Mouse (Mus musculus) hematopoietic stem cell, adult 5-6 weeks (primary cell): ENCODE data around the gene Ahsa1. TPM values are rescaled to one million over a fixed set of nuclear protein-coding genes. Genes with fewer than 3 reads are reported as not detected.
"Not testable (repeated sequence)": the region's sequence is repeated elsewhere in the genome, so short reads cannot be mapped to it uniquely, and the experiment has no call there.

Source experiments
- ATAC-seq, 2 experiments: fragments of 125-278 bp in 1 of 2; replicated peaks in 1 of 2; 2 replicates each; pipeline ENCODE4 v1.8.0; 2016 to 2017; ENCODE audit warnings: inconsistent platforms in 2 of 2, mild to moderate bottlenecking in 2 of 2, moderate number of reproducible peaks in 2 of 2, low read depth in 1 of 2, moderate TSS enrichment in 1 of 2; ENCODE audit not compliant: low FRiP score in 2 of 2, poor library complexity in 2 of 2, severe bottlenecking in 2 of 2, insufficient read depth in 1 of 2, low TSS enrichment in 1 of 2
- total RNA-seq: library from RNA; stranded (forward); fragments of 172-1452, 232-1000 nt; gene quantifications from 2 replicates; pipeline ENCODE4 v1.2.3, GENCODE M21; 2017

Ahsa1 gene
- total RNA-seq, 1 experiment from 2014 or later, result 244 TPM

- not testable (repeated sequence) for ATAC-seq
These were observed 11.0 kb downstream of the Ahsa1 start for GRCm38 (mm10) chr12:87277251-87277650.

- peak; percentile 23 to 47; a peak in 1 of 4 replicates for ATAC-seq
These were observed 11.9 kb downstream of the Ahsa1 start for GRCm38 (mm10) chr12:87278118-87278730.

- no peak for ATAC-seq
These were observed 13.1 kb downstream of the Ahsa1 start for GRCm38 (mm10) chr12:87279350-87279749.

- ATAC-seq, result no peak
These were observed 13.6 kb downstream of the Ahsa1 start for GRCm38 (mm10) chr12:87279879-87280278.

- ATAC-seq, result no peak
These were observed 15.5 kb downstream of the Ahsa1 start for GRCm38 (mm10) chr12:87281766-87282165.

- no peak for ATAC-seq
These were observed 16.5 kb downstream of the Ahsa1 start for GRCm38 (mm10) chr12:87282743-87283142.

- ATAC-seq, result no peak
These were observed 17.4 kb downstream of the Ahsa1 start for GRCm38 (mm10) chr12:87283706-87284105.

- ATAC-seq, result no peak
These were observed 18.0 kb downstream of the Ahsa1 start for GRCm38 (mm10) chr12:87284268-87284667.

GRCm38 (mm10) chr12:87284726-87285125 lies 18.4 kb downstream of the Ahsa1 start:
- ATAC-seq, result no peak

GRCm38 (mm10) chr12:87289100-87289499 lies 22.8 kb downstream of the Ahsa1 start:
- no peak for ATAC-seq

GRCm38 (mm10) chr12:87293934-87294333 lies 27.7 kb downstream of the Ahsa1 start:
- ATAC-seq, result no peak

GRCm38 (mm10) chr12:87299037-87299656 lies 32.9 kb downstream of the Ahsa1 start:
- ATAC-seq, result peak in 1 of 2 experiments; percentile 9; a peak in 2 of 4 replicates

GRCm38 (mm10) chr12:87299657-87300440 lies 33.6 kb downstream of the Ahsa1 start, which contains the start of gene Ism2:
Gene Ism2, minus strand, starts transcription at chr12:87299705.
- ATAC-seq, result peak; percentile 25 to 57; a peak in 2 of 4 replicates

- no peak; a peak in 1 of 4 replicates for ATAC-seq
These were observed 34.1 kb downstream of the Ahsa1 start for GRCm38 (mm10) chr12:87300441-87300690.

GRCm38 (mm10) chr12:87301189-87301588 lies 34.9 kb downstream of the Ahsa1 start:
- no peak for ATAC-seq

- ATAC-seq, result no peak
These were observed 39.7 kb downstream of the Ahsa1 start for GRCm38 (mm10) chr12:87305767-87306583.

- not testable (repeated sequence) for ATAC-seq
These were observed 40.2 kb downstream of the Ahsa1 start for GRCm38 (mm10) chr12:87306584-87306844.

- no peak for ATAC-seq
These were observed 46.8 kb downstream of the Ahsa1 start for GRCm38 (mm10) chr12:87313098-87313497.
